Mouse (Mus musculus): Measurements from ENCODE around the gene Ddx42.

DNA sequence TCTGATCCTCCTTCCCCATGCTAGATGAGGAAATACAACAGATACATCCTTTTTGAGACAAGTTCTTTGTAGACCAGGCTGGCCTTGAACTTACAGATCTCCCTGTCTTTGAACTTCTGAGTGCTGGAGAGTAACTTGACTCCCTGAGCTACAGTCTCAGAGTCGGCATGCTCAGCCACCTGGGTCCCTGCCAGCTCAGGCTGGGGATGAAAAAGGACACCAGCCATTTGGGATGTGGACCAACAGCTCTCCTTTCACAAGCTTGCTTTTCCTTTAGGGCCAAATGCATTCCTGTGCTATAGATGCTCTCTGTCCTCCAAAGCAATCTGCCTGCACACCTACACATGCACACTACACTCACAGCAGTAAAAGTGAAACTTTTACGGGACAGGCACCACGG is 41.6 kb upstream of the Ddx42 start:
- TF ChIP-seq CTCF (IDR thresholded peaks at IDR 0.05; ENCODE audit: low read depth): no peak
- TF ChIP-seq EP300 (optimal IDR thresholded peaks at IDR 0.05): no peak

All from stomach, postnatal 0 days (tissue).